Mouse (Mus musculus): Measurements from ENCODE around the gene Fam198b.

DNA sequence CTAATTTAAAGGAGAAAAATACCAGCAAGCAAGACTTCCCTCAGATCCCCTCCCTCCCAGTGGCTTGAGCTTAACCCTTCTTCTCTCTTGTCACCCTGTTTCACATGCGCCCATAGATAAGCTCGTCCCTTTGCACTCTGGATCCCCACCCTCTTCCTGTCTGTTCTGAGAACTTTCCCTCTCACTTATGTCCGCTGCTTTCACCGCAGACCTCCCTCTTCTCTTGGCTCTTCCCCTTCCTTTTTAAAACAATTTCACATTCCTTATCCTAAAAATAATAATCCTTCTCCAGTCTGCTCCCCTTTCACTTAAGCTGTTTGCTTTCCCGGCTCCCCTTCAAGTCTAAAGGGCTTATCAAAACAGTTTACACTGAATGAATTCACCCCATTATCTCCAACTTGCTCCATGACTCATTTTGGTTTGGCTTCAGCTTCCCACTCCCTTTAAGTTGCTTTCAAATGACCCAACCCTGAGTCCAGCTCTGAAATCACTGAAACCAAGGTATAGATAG lies 109.8 kb downstream of the Fam198b start:
- TF ChIP-seq CTCF (IDR thresholded peaks at IDR 0.05; ENCODE audit: low read depth, low read length) (no peak), POLR2A (IDR thresholded peaks at IDR 0.05; ENCODE audit: extremely low read depth, insufficient read depth, low read length) (no peak)
